Mouse (Mus musculus): ENCODE measurements at regions not wholly inside any gene's neighbourhood (a gene's known extent, or its start where the extent isn't known, plus 50 kb on each side); places are given as distances from the start of the nearest gene placed in this dataset.
A peak's percentile ranks its signal among the peaks of the same experiment; 100 is the strongest.
"Not testable (repeated sequence)": the region's sequence is repeated elsewhere in the genome, so short reads cannot be mapped to it uniquely, and the experiment has no call there.

GRCm38 (mm10) chr16:30194836-30195235 lies 72.5 kb downstream of the Cpn2 start:
- Histone ChIP-seq H3K9me3 (no peaks in the 10 kb centered on the region), H3K4me2 (no peak overlapping the region), H3K9ac (no peak overlapping the region), H3K27ac (peak overlapping the region; percentile 55; the same call in 1 of the 2 replicates), H3K36me3 (no peaks in the 10 kb centered on the region), H3K4me3 (no peak overlapping the region), H3K27me3 (0 out of 2 replicates have a peak, but pooled peaks cover 3% of the 10 kb centered on the region), H3K4me1 (peaks cover 45% of the 10 kb centered on the region)
- WGBS: 67% methylated on average over 7 of the region's 7 CpGs
- ATAC-seq (ENCODE audit: insufficient number of reproducible peaks, insufficient read depth, low FRiP score, low TSS enrichment, low read depth): no peak

GRCm38 (mm10) chr16:30195859-30196258 lies 71.4 kb downstream of the Cpn2 start:
- not testable (repeated sequence) for H3K9me3 ChIP-seq; H3K27me3 ChIP-seq; H3K4me3 ChIP-seq; H3K36me3 ChIP-seq; ATAC-seq (ENCODE audit: insufficient number of reproducible peaks, insufficient read depth, low FRiP score, low TSS enrichment, low read depth); H3K9ac ChIP-seq; H3K27ac ChIP-seq; H3K4me2 ChIP-seq
- H3K4me1 ChIP-seq: peaks cover 37% of the 10 kb centered on the region
- 85% methylated on average over 2 of the region's 2 CpGs for WGBS

- no peak overlapping the region for H3K4me2 ChIP-seq
- ATAC-seq (ENCODE audit: insufficient number of reproducible peaks, insufficient read depth, low FRiP score, low TSS enrichment, low read depth): no peak
- WGBS: 61% methylated on average over 3 of the region's 3 CpGs
Measured at GRCm38 (mm10) chr16:30197351-30197750, 69.9 kb downstream of the Cpn2 start.

GRCm38 (mm10) chr16:30199836-30200235 lies 67.5 kb downstream of the Cpn2 start:
- 61% methylated on average over 4 of the region's 4 CpGs for WGBS
- ATAC-seq (ENCODE audit: insufficient number of reproducible peaks, insufficient read depth, low FRiP score, low TSS enrichment, low read depth): 0 out of 2 replicates have a peak, but pooled peaks have one; percentile 15
- Histone ChIP-seq H3K4me3 (no peak overlapping the region), H3K4me1 (peaks cover 17% of the 10 kb centered on the region), H3K27ac (no peak overlapping the region), H3K4me2 (no peak overlapping the region), H3K36me3 (no peaks in the 10 kb centered on the region), H3K27me3 (no peaks in the 10 kb centered on the region), H3K9ac (no peak overlapping the region), H3K9me3 (no peaks in the 10 kb centered on the region)

More at GRCm38 (mm10) chr16:30197351-30197750, 69.9 kb downstream of the Cpn2 start:
- no peaks in the 10 kb centered on the region for H3K27me3 ChIP-seq
- H3K4me1 ChIP-seq: peaks cover 31% of the 10 kb centered on the region
- H3K36me3 ChIP-seq: no peaks in the 10 kb centered on the region
- no peaks in the 10 kb centered on the region for H3K9me3 ChIP-seq
- no peak overlapping the region for H3K27ac ChIP-seq
- no peak overlapping the region for H3K4me3 ChIP-seq
- no peak overlapping the region for H3K9ac ChIP-seq

GRCm38 (mm10) chr16:30204144-30204543 lies 63.2 kb downstream of the Cpn2 start:
- no peak for ATAC-seq (ENCODE audit: insufficient number of reproducible peaks, insufficient read depth, low FRiP score, low TSS enrichment, low read depth)
- Histone ChIP-seq H3K36me3 (no peaks in the 10 kb centered on the region), H3K4me3 (no peak overlapping the region), H3K9me3 (peaks cover under 1% of the 10 kb centered on the region; the same call in 1 of the 2 replicates), H3K9ac (no peak overlapping the region), H3K27ac (no peak overlapping the region), H3K27me3 (peaks cover 4% of the 10 kb centered on the region; the same call in 1 of the 2 replicates), H3K4me2 (no peak overlapping the region), H3K4me1 (peaks cover 27% of the 10 kb centered on the region)
- 50% methylated on average over 4 of the region's 4 CpGs for WGBS

- Histone ChIP-seq H3K4me3 (no peak overlapping the region), H3K9ac (no peak overlapping the region), H3K36me3 (no peaks in the 10 kb centered on the region), H3K4me2 (0 out of 2 replicates have a peak overlapping the region, but pooled peaks have one; percentile 18), H3K4me1 (peaks cover 23% of the 10 kb centered on the region), H3K27ac (no peak overlapping the region), H3K27me3 (peaks cover 4% of the 10 kb centered on the region; the same call in 1 of the 2 replicates), H3K9me3 (peaks cover 2% of the 10 kb centered on the region; the same call in 1 of the 2 replicates)
- 12% methylated on average over 8 of the region's 8 CpGs for WGBS
- ATAC-seq (ENCODE audit: insufficient number of reproducible peaks, insufficient read depth, low FRiP score, low TSS enrichment, low read depth): no peak
Measured at GRCm38 (mm10) chr16:30205314-30205815, 61.9 kb downstream of the Cpn2 start.

- Histone ChIP-seq H3K4me1 (peaks cover 23% of the 10 kb centered on the region), H3K36me3 (no peaks in the 10 kb centered on the region), H3K9ac (no peak overlapping the region), H3K27me3 (peaks cover 4% of the 10 kb centered on the region; the same call in 1 of the 2 replicates), H3K4me2 (0 out of 2 replicates have a peak overlapping the region, but pooled peaks have one; percentile 18), H3K4me3 (no peak overlapping the region), H3K27ac (no peak overlapping the region), H3K9me3 (peaks cover 2% of the 10 kb centered on the region; the same call in 1 of the 2 replicates)
- WGBS: 18% methylated on average over 15 of the region's 15 CpGs
- ATAC-seq (ENCODE audit: insufficient number of reproducible peaks, insufficient read depth, low FRiP score, low TSS enrichment, low read depth): no peak
Measured at GRCm38 (mm10) chr16:30205816-30206356, 61.4 kb downstream of the Cpn2 start.

Measured in embryonic facial prominence, embryonic 13.5 days (tissue).